Mouse (Mus musculus): ENCODE results near the gene Phrf1.

- no peak for TF ChIP-seq CTCF (IDR thresholded peaks at IDR 0.05; ENCODE audit: insufficient read depth, low read length)
- TF ChIP-seq POLR2A (IDR thresholded peaks at IDR 0.05; ENCODE audit: borderline replicate concordance, extremely low read depth, low read depth, low read length) = 0 out of 2 replicates have a peak, but pooled peaks have one; percentile 8
Observed at GRCm38 (mm10) chr7:141221249-141222125, 7.1 kb upstream of the Phrf1 start.
